28 mouse cellular contexts compared by ENCODE assay signal in genomic region chr13:12297777-12298176, GRCm38 (mm10). TPM values are rescaled to one million over a fixed set of nuclear protein-coding genes. Genes with fewer than 3 reads are reported as not detected.
DNase-seq lines count a peak whose midpoint lies in the region; ATAC-seq and TF ChIP-seq lines count a peak whose summit lies in the region.
"Had no signal": no experiment of that assay in that cellular context is flagged by ENCODE, and none has a peak within 500 bp of the region (broad histone marks: within the 10 kb centered on the region; RNA-seq: fewer than 3 reads in every experiment).

No protein-coding gene starts in this region.

- intact Hi-C loops in heart, postnatal 25 days (cut with DNase I) = no loop called here

- H3K9ac ChIP-seq in heart, embryonic 12.5 days = no peak overlapping the region
- H3K9ac ChIP-seq in heart, postnatal 0 days (replicated peaks; ENCODE audit: low read depth, low read length) = no peak overlapping the region
- H3K9ac ChIP-seq in heart, embryonic 11.5 days (ENCODE audit: low read depth, low read length) = no peak overlapping the region
- H3K9ac ChIP-seq: embryonic facial prominence, embryonic 15.5 days; forebrain, embryonic 12.5 days; forebrain, postnatal 0 days; hindbrain, embryonic 12.5 days; limb, embryonic 13.5 days; lung, embryonic 15.5 days; midbrain, embryonic 15.5 days; neural tube, embryonic 15.5 days had no signal

- peak overlapping the region; percentile 40 for H3K27ac ChIP-seq in heart, embryonic 12.5 days (ENCODE audit: poor library complexity, severe bottlenecking)
- peak overlapping the region; percentile 16; the same call in 1 of the 2 replicates for H3K27ac ChIP-seq in heart, postnatal 0 days (ENCODE audit: low read depth)
- no peak overlapping the region for H3K27ac ChIP-seq in heart, embryonic 11.5 days (ENCODE audit: low read depth, low read length)
- H3K27ac ChIP-seq: embryonic facial prominence, embryonic 15.5 days; forebrain, embryonic 12.5 days; hindbrain, embryonic 12.5 days; layer of hippocampus, adult 2 months; limb, embryonic 13.5 days; lung, embryonic 15.5 days; midbrain, embryonic 10.5 days; midbrain, embryonic 15.5 days; neural tube, embryonic 15.5 days had no signal

- H3K4me1 ChIP-seq in heart, embryonic 12.5 days (replicated peaks) = peaks cover 43% of the 10 kb centered on the region
- no peaks in the 10 kb centered on the region for H3K4me1 ChIP-seq in heart, postnatal 0 days (ENCODE audit: control insufficient read depth, insufficient read depth)
- peaks cover 24% of the 10 kb centered on the region for H3K4me1 ChIP-seq in heart, embryonic 11.5 days (ENCODE audit: control insufficient read depth, insufficient read depth, low read length)
- H3K4me1 ChIP-seq: embryonic facial prominence, embryonic 15.5 days; forebrain, embryonic 12.5 days; hindbrain, embryonic 12.5 days; limb, embryonic 13.5 days; midbrain, embryonic 10.5 days; midbrain, embryonic 15.5 days; neural tube, embryonic 15.5 days had no signal

- H3K4me2 ChIP-seq in heart, embryonic 12.5 days = no peak overlapping the region
- no peak overlapping the region for H3K4me2 ChIP-seq in heart, postnatal 0 days (ENCODE audit: low read depth, low read length)
- no peak overlapping the region for H3K4me2 ChIP-seq in heart, embryonic 11.5 days
- H3K4me2 ChIP-seq: embryonic facial prominence, embryonic 15.5 days; forebrain, embryonic 12.5 days; hindbrain, embryonic 12.5 days; limb, embryonic 13.5 days; liver, embryonic 11.5 days; lung, embryonic 15.5 days; midbrain, embryonic 15.5 days; neural tube, embryonic 15.5 days had no signal

- no peaks in the 10 kb centered on the region for H3K27me3 ChIP-seq in heart, embryonic 12.5 days (replicated peaks)
- H3K27me3 ChIP-seq in heart, postnatal 0 days (ENCODE audit: control insufficient read depth, insufficient read depth, low read length) = no peaks in the 10 kb centered on the region
- H3K27me3 ChIP-seq in heart, embryonic 11.5 days (ENCODE audit: control insufficient read depth, insufficient read depth, low read length) = no peaks in the 10 kb centered on the region
- H3K27me3 ChIP-seq: embryonic facial prominence, embryonic 15.5 days; forebrain, embryonic 12.5 days; hindbrain, embryonic 12.5 days; limb, embryonic 13.5 days; lung, embryonic 15.5 days; midbrain, embryonic 15.5 days; neural tube, embryonic 15.5 days had no signal

- DNase-seq in heart, postnatal 25 days (ENCODE audit: low spot score) = no peak
- no peak for DNase-seq in heart, postnatal 0 days (ENCODE audit: low spot score)
- peak; percentile 32 for DNase-seq in kidney, postnatal 10 days
- DNase-seq in kidney, adult 18-20 months = no peak
- DNase-seq in layer of hippocampus, adult 18-20 months (ENCODE audit: low spot score in 2 of 2) = no peak
- DNase-seq: adrenal gland, adult 8-10 months; cerebellum, adult 2 months; cerebellum, postnatal 14 days; forebrain, postnatal 0 days; heart, postnatal 14 days; kidney, adult 2 months; retina, postnatal 1 day; right cerebral cortex, postnatal 14 days; thymus, adult 18-20 months; thymus, postnatal 25 days had no signal

- no peaks in the 10 kb centered on the region for H3K9me3 ChIP-seq in heart, embryonic 12.5 days (replicated peaks)
- H3K9me3 ChIP-seq in heart, postnatal 0 days (replicated peaks; ENCODE audit: control insufficient read depth, low read length) = no peaks in the 10 kb centered on the region
- H3K9me3 ChIP-seq in heart, embryonic 11.5 days (replicated peaks; ENCODE audit: control insufficient read depth, low read length) = no peaks in the 10 kb centered on the region
- H3K9me3 ChIP-seq: embryonic facial prominence, embryonic 15.5 days; forebrain, embryonic 12.5 days; G1E; hindbrain, embryonic 12.5 days; limb, embryonic 13.5 days; lung, embryonic 15.5 days; midbrain, embryonic 10.5 days; midbrain, embryonic 15.5 days; neural tube, embryonic 15.5 days had no signal

- WGBS in heart, embryonic 12.5 days = 65% methylated on average over 6 of the region's 6 CpGs
- 54% methylated on average over 6 of the region's 6 CpGs for WGBS in heart, postnatal 0 days
- WGBS in heart, embryonic 11.5 days (ENCODE audit: insufficient replicate concordance) = 47% methylated on average over 6 of the region's 6 CpGs

- H3K36me3 ChIP-seq in heart, embryonic 12.5 days = peaks cover 62% of the 10 kb centered on the region
- peaks cover 65% of the 10 kb centered on the region for H3K36me3 ChIP-seq in heart, postnatal 0 days (replicated peaks; ENCODE audit: control insufficient read depth, insufficient read depth, low read length)
- peaks cover 8% of the 10 kb centered on the region; the same call in 1 of the 2 replicates for H3K36me3 ChIP-seq in heart, embryonic 11.5 days (ENCODE audit: control insufficient read depth, insufficient read depth, low read length)
- H3K36me3 ChIP-seq: embryonic facial prominence, embryonic 15.5 days; forebrain, embryonic 12.5 days; G1E; hindbrain, embryonic 12.5 days; limb, embryonic 13.5 days; lung, embryonic 15.5 days; midbrain, embryonic 10.5 days; midbrain, embryonic 15.5 days; neural tube, embryonic 15.5 days had no signal

- ATAC-seq in heart, embryonic 12.5 days (ENCODE audit: insufficient number of reproducible peaks, low FRiP score) = no peak
- no peak for ATAC-seq in heart, postnatal 0 days (ENCODE audit: insufficient read depth, low read depth)
- ATAC-seq in heart, embryonic 11.5 days (replicated peaks; ENCODE audit: insufficient number of reproducible peaks, low FRiP score, low TSS enrichment) = no peak

- TF ChIP-seq CTCF in heart, postnatal 0 days (IDR thresholded peaks at IDR 0.05; ENCODE audit: low read depth) = no peak

- TF ChIP-seq EP300 in heart, postnatal 0 days (IDR thresholded peaks at IDR 0.05; ENCODE audit: low read depth) = no peak

- H3K4me3 ChIP-seq in heart, embryonic 12.5 days = no peak overlapping the region
- H3K4me3 ChIP-seq in heart, postnatal 0 days (ENCODE audit: low read depth, low read length) = no peak overlapping the region
- H3K4me3 ChIP-seq in heart, embryonic 11.5 days (ENCODE audit: low read depth, low read length) = no peak overlapping the region
- H3K4me3 ChIP-seq: embryonic facial prominence, embryonic 15.5 days; forebrain, embryonic 12.5 days; hindbrain, embryonic 12.5 days; layer of hippocampus, adult 2 months; limb, embryonic 13.5 days; lung, embryonic 15.5 days; midbrain, embryonic 10.5 days; midbrain, embryonic 15.5 days; neural tube, embryonic 15.5 days had no signal

RNA-seq across cellular contexts. Expression of gene Mtr, which starts 39.9 kb away (rescaled TPM):
- polyA plus RNA-seq in heart, embryonic 12.5 days (2016; fragmentation: Nextera tagmentation; extraction: Ambion mirVana) = 18.7 and 20.0 TPM in 2 replicates
- total RNA-seq in heart, postnatal 25 days (2021) = 10 to 100 TPM; 87.6 to 93.6 TPM
- 10.1 and 25.3 TPM in 2 replicates for total RNA-seq in heart, postnatal 0 days (2014; rRNA removed; ENCODE audit: low replicate concordance)
- 9.1 and 9.8 TPM in 2 replicates for polyA plus RNA-seq in heart, postnatal 0 days (2015; fragmentation: Nextera tagmentation; extraction: Ambion mirVana)
- polyA plus RNA-seq in heart, embryonic 11.5 days (2014; fragmentation: Nextera tagmentation; extraction: Ambion mirVana) = 17.7 and 19.9 TPM in 2 replicates
- total RNA-seq in layer of hippocampus, adult 18-20 months (2021) = 10 to 100 TPM; 18.3 to 18.7 TPM

RNA-seq across cellular contexts. Expression of gene Actn2, which starts 42.8 kb away (rescaled TPM):
- 1,360 and 1,370 TPM in 2 replicates for polyA plus RNA-seq in heart, embryonic 12.5 days (2016; fragmentation: Nextera tagmentation; extraction: Ambion mirVana)
- total RNA-seq in heart, postnatal 25 days (2021) = 1,000 to 10,000 TPM; 1,826 to 1,902 TPM
- total RNA-seq in heart, postnatal 0 days (2014; rRNA removed; ENCODE audit: low replicate concordance) = 1,276 and 1,578 TPM in 2 replicates
- polyA plus RNA-seq in heart, postnatal 0 days (2015; fragmentation: Nextera tagmentation; extraction: Ambion mirVana) = 2,012 and 2,143 TPM in 2 replicates
- polyA plus RNA-seq in heart, embryonic 11.5 days (2014; fragmentation: Nextera tagmentation; extraction: Ambion mirVana) = 1,008 and 1,229 TPM in 2 replicates
- total RNA-seq in layer of hippocampus, adult 18-20 months (2021) = 10 to 100 TPM; 17.7 to 20.5 TPM
- polyA plus RNA-seq: G1E had no signal

Comparison
In these comparisons a context has a peak if more than half of its experiments do, and no peak if none do; other contexts are left out.
1. RNA of gene Actn2, which starts 42.8 kb away (total RNA-seq): 1,826 to 1,902 TPM in heart, postnatal 25 days and 1,276 to 1,578 TPM in heart, postnatal 0 days; 17.7 to 20.5 TPM in layer of hippocampus, adult 18-20 months; every median in the first group is over 10 times any median in the second.